Mouse (Mus musculus) subcutaneous adipose tissue, adult 2 months (tissue): ENCODE results near the gene Cdk1. TPM values are rescaled to one million over a fixed set of nuclear protein-coding genes. Genes with fewer than 3 reads are reported as not detected.

Experiments
- polyA plus RNA-seq: library from polyadenylated mRNA; depleted of rRNA; stranded (reverse); fragments of >200 nt; gene quantifications from 2 replicates; pipeline ENCODE4 v1.2.3, GENCODE M21; 2012; ENCODE audit warnings: low replicate concordance; rRNA removed

Gene Cdk1
- 6.6 and 35.8 TPM in 2 replicates for polyA plus RNA-seq

DNA sequence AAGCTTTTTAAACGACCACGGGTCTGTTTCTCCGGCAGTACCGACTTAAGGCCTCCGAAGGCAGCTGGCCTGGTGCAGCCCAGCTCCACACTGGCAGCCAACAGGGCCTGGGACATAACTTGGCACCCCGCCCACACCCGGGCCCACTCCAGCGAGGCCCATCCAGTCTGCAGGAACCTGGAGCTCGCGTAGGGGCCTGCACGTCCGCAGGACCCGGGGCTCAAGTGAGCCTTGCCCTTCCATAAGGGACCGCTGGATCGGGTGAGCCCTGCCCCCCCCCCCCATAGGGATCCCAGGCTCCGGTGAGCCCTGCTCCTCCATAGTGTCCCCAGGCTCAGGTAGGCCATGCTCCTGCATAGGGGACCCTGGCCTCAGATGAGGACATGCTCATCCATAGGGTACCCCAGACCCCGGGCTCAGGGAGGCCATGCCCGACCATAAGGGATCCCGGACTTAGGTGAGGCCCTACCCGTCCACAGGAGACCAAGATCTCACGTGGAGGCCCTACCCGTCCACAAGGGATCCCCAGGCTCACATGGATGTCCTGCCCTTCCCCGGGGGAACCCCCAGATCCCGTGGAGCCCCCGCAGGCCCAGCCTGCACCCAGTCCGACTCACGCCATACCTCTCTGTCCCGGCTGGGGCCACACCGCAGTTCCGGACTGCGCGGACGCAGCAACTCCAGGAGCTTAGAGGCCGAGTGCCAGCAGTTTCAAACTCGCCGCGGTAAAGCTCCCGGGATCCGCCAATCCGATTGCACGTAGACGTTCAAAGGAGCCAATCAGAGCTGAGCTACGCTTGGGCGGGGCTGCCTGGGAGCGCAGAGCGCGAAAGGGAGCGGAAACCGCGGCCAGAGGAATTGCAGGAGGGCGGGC, at the start of gene Cdk1:
Cdk1 (minus strand) TSS at position 727 of the 874 bp plus-strand sequence.

DNA sequence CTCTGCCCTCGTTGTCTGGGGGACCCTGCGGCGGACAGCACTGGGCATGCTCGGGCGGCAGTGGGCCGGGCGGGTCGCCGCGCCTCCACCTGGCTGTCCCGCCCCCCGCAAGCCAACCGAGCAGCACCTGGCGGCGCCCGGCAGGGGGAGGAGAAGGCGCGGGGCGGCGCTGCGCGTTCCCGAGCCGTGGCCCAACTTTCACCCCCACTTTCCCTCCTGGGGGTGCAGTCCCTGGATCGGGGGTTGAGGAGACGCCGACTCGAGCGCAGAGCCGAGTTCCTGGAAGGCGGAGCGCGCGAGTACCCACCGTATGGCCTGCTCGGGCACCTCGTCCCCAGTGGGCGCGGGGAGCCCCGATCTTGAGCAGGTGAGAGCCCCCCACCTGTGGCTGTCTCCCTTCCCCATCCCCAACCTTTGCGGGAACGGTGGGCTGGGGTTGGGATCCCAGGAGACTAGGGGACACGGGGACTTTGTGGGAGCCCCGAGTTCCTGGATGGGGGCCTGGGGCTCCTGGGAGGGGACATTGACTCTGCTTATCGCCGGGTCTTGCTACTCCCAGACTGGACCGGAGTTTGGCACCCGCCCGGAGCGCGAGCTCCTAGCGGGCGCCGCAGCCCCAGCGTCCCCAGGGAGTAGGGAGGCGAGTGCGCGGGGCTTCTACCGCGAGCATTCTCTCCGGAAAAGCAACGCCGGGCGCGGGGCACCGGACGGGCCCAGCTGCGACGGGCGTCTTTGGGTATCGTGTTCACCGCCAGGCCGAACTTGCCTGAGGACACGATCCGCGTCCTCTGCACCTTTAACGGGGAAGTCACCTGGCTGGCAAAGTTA, 46.2 kb upstream of the Cdk1 start, which contains the start of gene Ank3:
Ank3 (plus strand) TSS at position 11 of the 828 bp plus-strand sequence.

Other genes with a start within 250 kb of the Cdk1 start
- gene Rhobtb1, start 201.5 kb downstream of the Cdk1 start, polyA plus RNA-seq: 10.5 and 25.4 TPM in 2 replicates
- gene A930033H14Rik, start 139.8 kb downstream of the Cdk1 start, polyA plus RNA-seq: 1.7 and 2.3 TPM in 2 replicates
- 0.76 and 14.7 TPM in 2 replicates for gene Ank3, start 45.8 kb upstream of the Cdk1 start, polyA plus RNA-seq